ENCODE assay signal across 18 mouse cellular contexts in genomic region chr10:108936838-108937430, GRCm38 (mm10).
DNase-seq lines count a peak whose midpoint lies in the region; ATAC-seq and TF ChIP-seq lines count a peak whose summit lies in the region.
"Had no signal": no experiment of that assay in that cellular context is flagged by ENCODE, and none has a peak within 500 bp of the region (broad histone marks: within the 10 kb centered on the region; RNA-seq: fewer than 3 reads in every experiment).

No protein-coding gene starts in this region.

- 84% methylated on average over 10 of the region's 10 CpGs for WGBS in limb, embryonic 12.5 days
- WGBS in limb, embryonic 10.5 days = 91% methylated on average over 10 of the region's 10 CpGs
- 65% methylated on average over 10 of the region's 10 CpGs for WGBS in embryonic facial prominence, embryonic 14.5 days
- WGBS in stomach, postnatal 0 days = 55% methylated on average over 10 of the region's 10 CpGs

- no peaks in the 10 kb centered on the region for H3K36me3 ChIP-seq in limb, embryonic 12.5 days
- no peaks in the 10 kb centered on the region for H3K36me3 ChIP-seq in limb, embryonic 10.5 days
- H3K36me3 ChIP-seq in embryonic facial prominence, embryonic 14.5 days (ENCODE audit: control insufficient read depth, insufficient read depth, low read length) = no peaks in the 10 kb centered on the region
- no peaks in the 10 kb centered on the region for H3K36me3 ChIP-seq in stomach, postnatal 0 days (ENCODE audit: control insufficient read depth, insufficient read depth, low read length)
- H3K36me3 ChIP-seq: hindbrain, embryonic 10.5 days; limb, embryonic 13.5 days; liver, embryonic 15.5 days; neural tube, embryonic 15.5 days had no signal

- ATAC-seq in limb, embryonic 12.5 days (ENCODE audit: insufficient number of reproducible peaks, insufficient read depth, low FRiP score, low TSS enrichment, low read depth) = 0 out of 2 replicates have a peak, but pooled peaks have one; percentile 26
- peak; percentile 37; the same call in 1 of the 2 replicates for ATAC-seq in embryonic facial prominence, embryonic 14.5 days (ENCODE audit: low read depth)
- no peak for ATAC-seq in stomach, postnatal 0 days (ENCODE audit: low FRiP score, low TSS enrichment)
- no peak for ATAC-seq in megakaryocyte-erythroid progenitor cell, adult 5-6 weeks (replicated peaks; ENCODE audit: low FRiP score, low TSS enrichment, poor library complexity, severe bottlenecking)

- DNase-seq in limb, embryonic 10.5 days (ENCODE audit: low spot score) = no peak
- peak; percentile 62 for DNase-seq in brain, adult 2 months (ENCODE audit: low read depth, low spot score)
- no peak for DNase-seq in embryonic facial prominence, embryonic 14.5 days (ENCODE audit: low spot score)
- DNase-seq in layer of hippocampus, adult 9-11 months = peak; percentile 71
- no peak for DNase-seq in stomach, postnatal 0 days (ENCODE audit: low spot score)
- DNase-seq: adrenal gland, postnatal 14 days; cerebellum, adult 9-10 months; gastrocnemius, postnatal 25 days; kidney, adult 2 months; kidney, postnatal 14 days; thymus, adult 2 months had no signal

- no peak for TF ChIP-seq EP300 in stomach, postnatal 0 days (optimal IDR thresholded peaks at IDR 0.05)

- TF ChIP-seq CTCF in stomach, postnatal 0 days (IDR thresholded peaks at IDR 0.05; ENCODE audit: low read depth) = no peak

- no peak overlapping the region for H3K27ac ChIP-seq in limb, embryonic 12.5 days
- H3K27ac ChIP-seq in limb, embryonic 10.5 days = no peak overlapping the region
- no peak overlapping the region for H3K27ac ChIP-seq in embryonic facial prominence, embryonic 14.5 days (replicated peaks; ENCODE audit: low read depth, low read length)
- no peak overlapping the region for H3K27ac ChIP-seq in stomach, postnatal 0 days (replicated peaks)
- H3K27ac ChIP-seq: hindbrain, embryonic 10.5 days; limb, embryonic 13.5 days; liver, embryonic 15.5 days; neural tube, embryonic 15.5 days had no signal

- H3K4me2 ChIP-seq in limb, embryonic 12.5 days = no peak overlapping the region
- H3K4me2 ChIP-seq in embryonic facial prominence, embryonic 14.5 days (ENCODE audit: low read depth, low read length) = no peak overlapping the region
- no peak overlapping the region for H3K4me2 ChIP-seq in stomach, postnatal 0 days (replicated peaks; ENCODE audit: low read depth)
- H3K4me2 ChIP-seq: limb, embryonic 13.5 days; liver, embryonic 15.5 days; neural tube, embryonic 15.5 days had no signal

- no peak overlapping the region for H3K4me3 ChIP-seq in limb, embryonic 12.5 days (replicated peaks)
- H3K4me3 ChIP-seq in limb, embryonic 10.5 days = no peak overlapping the region
- no peak overlapping the region for H3K4me3 ChIP-seq in embryonic facial prominence, embryonic 14.5 days (ENCODE audit: low read depth, low read length)
- H3K4me3 ChIP-seq in stomach, postnatal 0 days (ENCODE audit: low read depth, low read length) = no peak overlapping the region
- H3K4me3 ChIP-seq: hindbrain, embryonic 10.5 days; limb, embryonic 13.5 days; liver, embryonic 15.5 days; myocyte; neural tube, embryonic 15.5 days had no signal

- no peak overlapping the region for H3K9ac ChIP-seq in limb, embryonic 12.5 days (replicated peaks)
- H3K9ac ChIP-seq in embryonic facial prominence, embryonic 14.5 days (ENCODE audit: low read depth, low read length) = no peak overlapping the region
- H3K9ac ChIP-seq in stomach, postnatal 0 days (ENCODE audit: low read length) = no peak overlapping the region
- H3K9ac ChIP-seq: limb, embryonic 13.5 days; liver, embryonic 15.5 days; neural tube, embryonic 15.5 days had no signal

- H3K27me3 ChIP-seq in limb, embryonic 12.5 days = no peaks in the 10 kb centered on the region
- H3K27me3 ChIP-seq in limb, embryonic 10.5 days (ENCODE audit: low read depth, poor library complexity, severe bottlenecking) = no peaks in the 10 kb centered on the region
- H3K27me3 ChIP-seq in embryonic facial prominence, embryonic 14.5 days (replicated peaks; ENCODE audit: control insufficient read depth, insufficient read depth, low read length) = no peaks in the 10 kb centered on the region
- H3K27me3 ChIP-seq in stomach, postnatal 0 days (ENCODE audit: control insufficient read depth, insufficient read depth, low read length) = no peaks in the 10 kb centered on the region
- H3K27me3 ChIP-seq: limb, embryonic 13.5 days; liver, embryonic 15.5 days; neural tube, embryonic 15.5 days had no signal

- H3K9me3 ChIP-seq in limb, embryonic 12.5 days = no peaks in the 10 kb centered on the region
- H3K9me3 ChIP-seq in limb, embryonic 10.5 days (replicated peaks) = no peaks in the 10 kb centered on the region
- no peaks in the 10 kb centered on the region for H3K9me3 ChIP-seq in embryonic facial prominence, embryonic 14.5 days (ENCODE audit: control insufficient read depth, low read length)
- no peaks in the 10 kb centered on the region for H3K9me3 ChIP-seq in stomach, postnatal 0 days (ENCODE audit: control insufficient read depth, low read length)
- H3K9me3 ChIP-seq: hindbrain, embryonic 10.5 days; limb, embryonic 13.5 days; liver, embryonic 15.5 days; neural tube, embryonic 15.5 days had no signal

- H3K4me1 ChIP-seq in limb, embryonic 12.5 days (replicated peaks) = no peaks in the 10 kb centered on the region
- no peaks in the 10 kb centered on the region for H3K4me1 ChIP-seq in limb, embryonic 10.5 days
- H3K4me1 ChIP-seq in embryonic facial prominence, embryonic 14.5 days (ENCODE audit: control insufficient read depth, insufficient read depth, low read length) = no peaks in the 10 kb centered on the region
- no peaks in the 10 kb centered on the region for H3K4me1 ChIP-seq in stomach, postnatal 0 days (replicated peaks; ENCODE audit: control insufficient read depth, insufficient read depth)
- H3K4me1 ChIP-seq: hindbrain, embryonic 10.5 days; limb, embryonic 13.5 days; liver, embryonic 15.5 days; neural tube, embryonic 15.5 days had no signal

Comparison
In these comparisons a context has a peak if more than half of its experiments do, and no peak if none do; other contexts are left out.
1. ATAC-seq: peak in limb, embryonic 12.5 days (single experiment) and embryonic facial prominence, embryonic 14.5 days (single experiment); none in stomach, postnatal 0 days (single experiment) and megakaryocyte-erythroid progenitor cell, adult 5-6 weeks (single experiment).
2. DNase-seq: peak in brain, adult 2 months (single experiment) and layer of hippocampus, adult 9-11 months (single experiment); none in limb, embryonic 10.5 days (single experiment), embryonic facial prominence, embryonic 14.5 days (single experiment) and stomach, postnatal 0 days (single experiment).